Mouse (Mus musculus) limb, embryonic 11.5 days (tissue): ENCODE measurements at regions not wholly inside any gene's neighbourhood (a gene's known extent, or its start where the extent isn't known, plus 50 kb on each side); places are given as distances from the start of the nearest gene placed in this dataset.

Experiments used
- ATAC-seq: fragments of 200-750 bp; cut with Nextera tagmentation; 2 replicates; pipeline ENCODE4 v1.8.0; 2017; ENCODE audit warnings: low read depth; ENCODE audit not compliant: insufficient number of reproducible peaks, low FRiP score, low TSS enrichment
- DNase-seq: peaks from one replicate; pipeline ENCODE4 v3.0.0-alpha.2; 2015; ENCODE audit warnings: low spot score
- H3K27ac ChIP-seq: fragments of 300-500 bp; sonication (generic); replicated peaks from 2 replicates; pipeline ENCODE4 v1.5.1; 2014; ENCODE audit warnings: low read depth, mild to moderate bottlenecking, low read length
- H3K27me3 ChIP-seq: fragments of 300-500 bp; sonication (generic); 2 replicates; pipeline ENCODE4 v1.6.1; 2014; ENCODE audit warnings: mild to moderate bottlenecking, low read length, mixed read lengths; ENCODE audit not compliant: control insufficient read depth, insufficient read depth
- H3K36me3 ChIP-seq: fragments of 300-500 bp; sonication (generic); 2 replicates; pipeline ENCODE4 v1.6.1; 2014; ENCODE audit warnings: mild to moderate bottlenecking, low read length, moderate library complexity, mixed read lengths; ENCODE audit not compliant: control insufficient read depth, insufficient read depth
- H3K4me1 ChIP-seq: fragments of 300-500 bp; sonication (generic); 2 replicates; pipeline ENCODE4 v1.6.1; 2014; ENCODE audit warnings: low read length, mixed read lengths; ENCODE audit not compliant: control insufficient read depth, insufficient read depth
- H3K4me2 ChIP-seq: fragments of 300-500 bp; sonication (generic); 2 replicates; pipeline ENCODE4 v1.6.1; 2014; ENCODE audit warnings: low read depth, mild to moderate bottlenecking, moderate library complexity; ENCODE audit not compliant: severe bottlenecking
- H3K4me3 ChIP-seq: fragments of 300-500 bp; sonication (generic); 2 replicates; pipeline ENCODE4 v1.5.1; 2014; ENCODE audit warnings: low read depth, low read length
- H3K9ac ChIP-seq: fragments of 300-500 bp; sonication (generic); 2 replicates; pipeline ENCODE4 v1.6.1; 2014; ENCODE audit warnings: mild to moderate bottlenecking, low read length
- H3K9me3 ChIP-seq: fragments of 300-500 bp; sonication (generic); 2 replicates; pipeline ENCODE4 v1.6.1; 2016; ENCODE audit warnings: low read length; ENCODE audit not compliant: control insufficient read depth
- WGBS: fragments of 180-500 bp; shearing (Covaris S2); extraction: QIAGEN DNeasy Blood & Tissue Kit; methylation state at CpG from one replicate; pipeline ENCODE4 v1.1.7; 2014; 5-methylcytosine and 5-hydroxymethylcytosine counted together

GRCm38 (mm10) chr15:56473679-56474078, 1003.7 kb downstream of the Slc22a22 start:
- Histone ChIP-seq H3K36me3 (no peaks in the 10 kb centered on the region), H3K4me1 (no peaks in the 10 kb centered on the region), H3K9ac (no peak overlapping the region), H3K27ac (no peak overlapping the region), H3K4me2 (no peak overlapping the region), H3K9me3 (no peaks in the 10 kb centered on the region), H3K27me3 (no peaks in the 10 kb centered on the region), H3K4me3 (no peak overlapping the region)
- ATAC-seq (no peak), DNase-seq (no peak)
- 82% methylated on average over 1 of the region's 1 CpGs for WGBS

- Histone ChIP-seq H3K27ac (no peak overlapping the region), H3K36me3 (no peaks in the 10 kb centered on the region), H3K9ac (no peak overlapping the region), H3K9me3 (no peaks in the 10 kb centered on the region), H3K4me3 (no peak overlapping the region), H3K4me2 (no peak overlapping the region), H3K4me1 (no peaks in the 10 kb centered on the region), H3K27me3 (no peaks in the 10 kb centered on the region)
- ATAC-seq (no peak), DNase-seq (no peak)
- 84% methylated on average over 4 of the region's 4 CpGs for WGBS
Observed at GRCm38 (mm10) chr15:56451881-56452280, 1025.5 kb downstream of the Slc22a22 start.

- Histone ChIP-seq H3K4me2 (no peak overlapping the region), H3K4me3 (no peak overlapping the region), H3K9ac (no peak overlapping the region), H3K9me3 (no peaks in the 10 kb centered on the region), H3K27me3 (no peaks in the 10 kb centered on the region), H3K27ac (no peak overlapping the region), H3K4me1 (no peaks in the 10 kb centered on the region), H3K36me3 (no peaks in the 10 kb centered on the region)
- 68% methylated on average over 10 of the region's 10 CpGs for WGBS
- ATAC-seq, result no peak
- no peak for DNase-seq
Observed at GRCm38 (mm10) chr15:56448015-56448645, 1029.3 kb downstream of the Slc22a22 start.

GRCm38 (mm10) chr15:56440171-56440570, 1037.3 kb downstream of the Slc22a22 start:
- Histone ChIP-seq H3K4me3 (no peak overlapping the region), H3K4me2 (no peak overlapping the region), H3K9me3 (no peaks in the 10 kb centered on the region), H3K36me3 (no peaks in the 10 kb centered on the region), H3K4me1 (no peaks in the 10 kb centered on the region), H3K9ac (no peak overlapping the region), H3K27me3 (no peaks in the 10 kb centered on the region), H3K27ac (no peak overlapping the region)
- DNase-seq, result no peak
- no peak for ATAC-seq
- 85% methylated on average over 4 of the region's 4 CpGs for WGBS

DNA sequence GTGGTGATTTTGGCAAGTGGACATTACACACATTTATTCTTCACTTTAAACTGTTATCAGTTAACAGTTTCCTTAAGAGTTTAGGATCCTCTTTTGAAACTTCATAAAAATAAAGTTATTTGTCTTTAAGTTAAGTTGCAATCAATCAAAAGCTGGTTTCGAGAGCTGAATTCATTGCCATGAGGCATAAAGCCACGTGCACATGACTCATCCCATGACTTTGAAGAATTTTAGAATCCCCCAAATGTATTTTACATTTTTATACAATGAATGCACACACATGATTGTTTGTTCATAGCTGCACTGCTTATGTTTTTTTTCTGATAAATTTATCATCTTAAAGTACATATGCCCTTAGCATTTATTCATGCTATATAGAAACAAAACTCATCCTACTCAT, 1039.1 kb downstream of the Slc22a22 start:
- ATAC-seq, result no peak
- DNase-seq, result no peak
- Histone ChIP-seq H3K27me3 (no peaks in the 10 kb centered on the region), H3K36me3 (no peaks in the 10 kb centered on the region), H3K4me2 (no peak overlapping the region), H3K9ac (no peak overlapping the region), H3K9me3 (no peaks in the 10 kb centered on the region), H3K4me3 (no peak overlapping the region), H3K4me1 (no peaks in the 10 kb centered on the region), H3K27ac (no peak overlapping the region)
- WGBS, result 79% methylated on average over 2 of the region's 2 CpGs

GRCm38 (mm10) chr15:56436131-56436530, 1041.3 kb downstream of the Slc22a22 start:
- H3K9me3 ChIP-seq, result no peaks in the 10 kb centered on the region
- no peak overlapping the region for H3K4me2 ChIP-seq
- no peaks in the 10 kb centered on the region for H3K36me3 ChIP-seq
- DNase-seq (no peak), ATAC-seq (no peak)
- H3K4me3 ChIP-seq, result no peak overlapping the region
- H3K27me3 ChIP-seq, result no peaks in the 10 kb centered on the region
- H3K27ac ChIP-seq, result no peak overlapping the region
- no peak overlapping the region for H3K9ac ChIP-seq
- WGBS, result 44% methylated on average over 6 of the region's 6 CpGs
- H3K4me1 ChIP-seq, result no peaks in the 10 kb centered on the region

DNA sequence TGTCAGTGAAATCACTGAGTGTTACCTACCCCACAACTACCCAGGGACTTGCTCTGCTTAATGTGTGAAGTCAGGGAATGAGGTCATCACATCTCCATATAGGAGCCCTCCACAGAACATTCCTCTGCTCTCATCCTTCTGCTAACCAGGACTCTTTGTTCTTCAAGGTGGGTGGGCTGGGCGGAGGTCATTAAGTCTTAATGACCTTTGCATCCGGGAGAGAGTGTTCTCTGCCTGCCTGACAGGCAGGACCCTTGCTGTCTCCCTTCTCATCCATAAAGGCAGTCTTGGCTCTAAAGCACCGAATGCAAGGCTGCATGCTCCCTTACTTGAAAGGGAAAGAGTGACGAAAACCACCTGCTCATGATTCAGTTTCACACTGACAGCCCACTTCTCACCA, 1051.4 kb downstream of the Slc22a22 start:
- H3K27ac ChIP-seq, result no peak overlapping the region
- DNase-seq (peak; percentile 55), ATAC-seq (no peak)
- WGBS, result 4% methylated on average over 4 of the region's 4 CpGs
- H3K9me3 ChIP-seq, result no peaks in the 10 kb centered on the region
- H3K4me3 ChIP-seq, result no peak overlapping the region
- peaks cover 5% of the 10 kb centered on the region; the same call in 1 of the 2 replicates for H3K4me1 ChIP-seq
- no peak overlapping the region for H3K9ac ChIP-seq
- no peak overlapping the region for H3K4me2 ChIP-seq
- no peaks in the 10 kb centered on the region for H3K27me3 ChIP-seq
- no peaks in the 10 kb centered on the region for H3K36me3 ChIP-seq

GRCm38 (mm10) chr15:56420681-56421080, 1056.7 kb downstream of the Slc22a22 start:
- no peak overlapping the region for H3K4me3 ChIP-seq
- no peaks in the 10 kb centered on the region for H3K36me3 ChIP-seq
- no peaks in the 10 kb centered on the region for H3K27me3 ChIP-seq
- no peak overlapping the region for H3K9ac ChIP-seq
- no peaks in the 10 kb centered on the region for H3K4me1 ChIP-seq
- DNase-seq, result no peak
- 91% methylated on average over 1 of the region's 1 CpGs for WGBS
- H3K27ac ChIP-seq, result no peak overlapping the region
- H3K9me3 ChIP-seq, result no peaks in the 10 kb centered on the region
- ATAC-seq, result no peak
- H3K4me2 ChIP-seq, result no peak overlapping the region

DNA sequence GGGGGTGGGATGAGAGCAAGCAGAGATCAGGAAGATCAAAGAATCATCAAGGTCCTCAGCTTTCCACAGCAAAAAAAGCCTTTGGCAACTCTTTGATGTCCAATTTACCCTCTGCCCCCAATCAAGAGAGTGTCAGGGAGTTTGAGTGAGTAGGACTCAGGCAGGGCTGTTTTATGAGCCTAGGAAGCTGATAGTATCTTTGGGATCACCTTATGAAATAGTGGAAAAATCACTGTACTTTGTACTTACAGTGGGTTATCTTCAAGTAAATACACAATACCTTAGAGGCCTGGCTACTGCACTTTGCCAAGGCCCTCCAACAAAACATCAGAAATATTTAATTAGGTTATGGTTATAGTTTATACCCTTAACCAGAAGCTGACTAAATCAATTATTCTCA, 1085.4 kb downstream of the Slc22a22 start:
- no peak for ATAC-seq

More for the DNA sequence above, 1085.4 kb downstream of the Slc22a22 start:
- no peak overlapping the region for H3K27ac ChIP-seq
- H3K27me3 ChIP-seq, result no peaks in the 10 kb centered on the region
- H3K9ac ChIP-seq, result no peak overlapping the region
- H3K36me3 ChIP-seq, result no peaks in the 10 kb centered on the region
- H3K4me1 ChIP-seq, result no peaks in the 10 kb centered on the region
- H3K4me2 ChIP-seq, result no peak overlapping the region
- DNase-seq, result no peak
- H3K9me3 ChIP-seq, result no peaks in the 10 kb centered on the region
- H3K4me3 ChIP-seq, result no peak overlapping the region
